In the genomic region with DNA sequence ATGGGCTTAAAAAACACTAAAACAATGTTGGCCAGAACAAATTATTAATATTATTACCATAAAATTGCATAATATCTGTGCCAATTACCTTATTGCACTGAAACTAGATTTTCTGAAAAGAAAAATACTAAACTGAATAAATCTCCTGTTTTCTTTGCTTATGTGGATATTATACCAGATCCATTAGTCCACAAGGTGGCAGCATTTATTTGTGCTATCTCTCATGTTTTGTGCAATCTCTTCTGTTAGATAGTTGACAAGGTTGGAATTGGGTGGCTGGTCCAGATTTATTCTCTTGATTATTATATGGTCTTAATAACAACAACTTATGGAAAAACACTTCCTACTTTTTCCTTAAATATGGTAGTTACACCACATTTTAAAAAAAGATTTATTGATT, we compare ENCODE assay signal across 7 mouse cellular contexts. TPM values are rescaled to one million over a fixed set of nuclear protein-coding genes. Genes with fewer than 3 reads are reported as not detected.
A peak's percentile ranks its signal among the peaks of the same experiment; 100 is the strongest.
DNase-seq lines count a peak whose midpoint lies in the region; ATAC-seq and TF ChIP-seq lines count a peak whose summit lies in the region.

No protein-coding gene starts in this region.

- no peak for TF ChIP-seq POLR2A in kidney, adult 2 months (IDR thresholded peaks at IDR 0.05; ENCODE audit: low read depth, low read length)

- no peak for TF ChIP-seq CTCF in kidney, adult 2 months (conservative IDR thresholded peaks at IDR 0.05; ENCODE audit: insufficient read depth, insufficient read length, low read depth, low read length)

- no peaks in the 10 kb centered on the region for H3K4me1 ChIP-seq in kidney, adult 2 months (ENCODE audit: control insufficient read depth, insufficient read depth, low read length)
- no peaks in the 10 kb centered on the region for H3K4me1 ChIP-seq in neural tube, embryonic 15.5 days

- no peak overlapping the region for H3K4me3 ChIP-seq in kidney, adult 2 months (ENCODE audit: insufficient read depth, low read depth, low read length)
- no peak overlapping the region for H3K4me3 ChIP-seq in neural tube, embryonic 15.5 days (replicated peaks)

- no peaks in the 10 kb centered on the region for H3K27me3 ChIP-seq in kidney, adult 2 months (replicated peaks; ENCODE audit: control insufficient read depth, insufficient read depth, low read length)
- no peaks in the 10 kb centered on the region for H3K27me3 ChIP-seq in neural tube, embryonic 15.5 days (replicated peaks)

- H3K36me3 ChIP-seq in kidney, adult 2 months (ENCODE audit: control insufficient read depth, insufficient read depth, low read length), result no peaks in the 10 kb centered on the region
- H3K36me3 ChIP-seq in neural tube, embryonic 15.5 days, result peaks cover 2% of the 10 kb centered on the region; the same call in 1 of the 2 replicates

- peak; percentile 24 for DNase-seq in kidney, adult 2 months
- DNase-seq in kidney, adult 8-10 months, result no peak
- DNase-seq in right cerebral cortex, adult 18-20 months, result peak; percentile 19
- no peak for DNase-seq in right cerebral cortex, postnatal 14 days
- DNase-seq in c-Kit-positive CD71-positive TER-119-positive erythroid progenitor cells, embryonic 14.5 days (ENCODE audit: low spot score), result peak; percentile 19
- no peak for DNase-seq in adrenal gland, postnatal 25 days

- H3K9ac ChIP-seq in neural tube, embryonic 15.5 days (replicated peaks), result no peak overlapping the region

- no peaks in the 10 kb centered on the region for H3K9me3 ChIP-seq in neural tube, embryonic 15.5 days (replicated peaks)

- ATAC-seq in neural tube, embryonic 15.5 days (ENCODE audit: low FRiP score), result no peak

- no peak overlapping the region for H3K27ac ChIP-seq in kidney, adult 2 months (ENCODE audit: insufficient read depth, low read depth, low read length)
- no peak overlapping the region for H3K27ac ChIP-seq in neural tube, embryonic 15.5 days (replicated peaks)

- H3K4me2 ChIP-seq in neural tube, embryonic 15.5 days, result no peak overlapping the region

RNA-seq across cellular contexts. Expression of gene Cop1, which starts 58.1 kb away (rescaled TPM):
- polyA plus RNA-seq in kidney, adult 2 months (2012; rRNA removed), result 31.3 and 37.8 TPM in 2 replicates
- total RNA-seq in adrenal gland, postnatal 25 days (2021), result 213 and 216 TPM in 2 replicates
- polyA plus RNA-seq in neural tube, embryonic 15.5 days (2015; fragmentation: Nextera tagmentation; extraction: Ambion mirVana), result 41.9 and 82.9 TPM in 2 replicates

Comparison
In these comparisons a context has a peak if more than half of its experiments do, and no peak if none do; other contexts are left out.
1. DNase-seq: peak in kidney, adult 2 months (single experiment), right cerebral cortex, adult 18-20 months (single experiment) and c-Kit-positive CD71-positive TER-119-positive erythroid progenitor cells, embryonic 14.5 days (single experiment); none in kidney, adult 8-10 months (0 of 2), right cerebral cortex, postnatal 14 days (single experiment) and adrenal gland, postnatal 25 days (single experiment).